Mouse (Mus musculus) bone marrow macrophage, adult 2 months (primary cell): ENCODE data around the gene Glis3.

ENCODE experiments used
- CTCF ChIP-seq: IDR thresholded peaks from 2 replicates; pipeline ENCODE4 v1.5.1; 2012; ENCODE audit warnings: low read depth, mild to moderate bottlenecking, low read length, moderate library complexity
- POLR2A ChIP-seq: IDR thresholded peaks from 2 replicates; pipeline ENCODE4 v1.6.1; 2012; ENCODE audit warnings: mild to moderate bottlenecking, low read depth, low read length, borderline replicate concordance

- TF ChIP-seq POLR2A (no peak), CTCF (no peak)
Observed at GRCm38 (mm10) chr19:28640861-28641381, 39.0 kb downstream of the Glis3 start.
